In genomic region chr8:122274651-122275391, GRCm38 (mm10) we compare ENCODE assay signal across 21 mouse cellular contexts. TPM values are rescaled to one million over a fixed set of nuclear protein-coding genes. Genes with fewer than 3 reads are reported as not detected.
DNase-seq lines count a peak whose midpoint lies in the region; ATAC-seq and TF ChIP-seq lines count a peak whose summit lies in the region.
"Had no signal": no experiment of that assay in that cellular context is flagged by ENCODE, and none has a peak within 500 bp of the region (broad histone marks: within the 10 kb centered on the region; RNA-seq: fewer than 3 reads in every experiment).

No protein-coding gene starts in this region.

- no peak overlapping the region for H3K27ac ChIP-seq in heart, embryonic 13.5 days (replicated peaks)
- no peak overlapping the region for H3K27ac ChIP-seq in MEL (ENCODE audit: control insufficient read depth, low read depth, low read length)
- peak overlapping the region; percentile 62 for H3K27ac ChIP-seq in liver, embryonic 13.5 days
- H3K27ac ChIP-seq: hindbrain, embryonic 10.5 days; left cerebral cortex, adult 2 months; limb, embryonic 12.5 days; lung, embryonic 15.5 days; midbrain, embryonic 15.5 days had no signal

- H3K9ac ChIP-seq in heart, embryonic 13.5 days, result peak overlapping the region; percentile 6; the same call in 1 of the 2 replicates
- H3K9ac ChIP-seq in MEL (ENCODE audit: control insufficient read depth, low read depth, low read length, poor library complexity, severe bottlenecking), result no peak overlapping the region
- peak overlapping the region; percentile 59 for H3K9ac ChIP-seq in liver, embryonic 13.5 days
- H3K9ac ChIP-seq: limb, embryonic 12.5 days; lung, embryonic 15.5 days; midbrain, embryonic 15.5 days had no signal

- no peaks in the 10 kb centered on the region for H3K79me2 ChIP-seq in MEL (ENCODE audit: control insufficient read depth, insufficient read depth, low read length, poor library complexity)

- no peak for TF ChIP-seq POLR2A in MEL (IDR thresholded peaks at IDR 0.05; ENCODE audit: control insufficient read depth in 1 of 2, insufficient read depth in 1 of 2, low read depth in 1 of 2, low read length in 2 of 2, poor library complexity in 1 of 2)

- TF ChIP-seq EP300 in MEL (IDR thresholded peaks at IDR 0.05; ENCODE audit: low read depth in 1 of 2, low read length in 2 of 2), result no peak

- H3K4me2 ChIP-seq in heart, embryonic 13.5 days, result no peak overlapping the region
- H3K4me2 ChIP-seq in liver, embryonic 13.5 days, result no peak overlapping the region; the same call in 1 of the 2 replicates
- H3K4me2 ChIP-seq: limb, embryonic 12.5 days; lung, embryonic 15.5 days; midbrain, embryonic 15.5 days had no signal

- no peak; the same call in 1 of the 2 replicates for ATAC-seq in heart, embryonic 13.5 days (ENCODE audit: extremely low read depth, insufficient number of reproducible peaks, low FRiP score, low TSS enrichment)
- ATAC-seq in liver, embryonic 13.5 days (ENCODE audit: low read depth), result no peak
- ATAC-seq in monocyte, adult 5-6 weeks (replicated peaks; ENCODE audit: insufficient number of reproducible peaks, low FRiP score, low TSS enrichment, poor library complexity, severe bottlenecking), result no peak
- ATAC-seq: CD4-positive, CD25-positive, alpha-beta regulatory T cell, adult 4 months; forebrain, embryonic 16.5 days; midbrain, embryonic 15.5 days had no signal

- H3K4me3 ChIP-seq in heart, embryonic 13.5 days, result no peak overlapping the region
- H3K4me3 ChIP-seq in MEL (ENCODE audit: control insufficient read depth in 1 of 2, insufficient read depth in 1 of 2, low read depth in 2 of 2, low read length in 2 of 2), result no peak overlapping the region
- no peak overlapping the region for H3K4me3 ChIP-seq in liver, embryonic 13.5 days (replicated peaks)
- H3K4me3 ChIP-seq: hindbrain, embryonic 10.5 days; left cerebral cortex, adult 2 months; limb, embryonic 12.5 days; lung, embryonic 15.5 days; midbrain, embryonic 15.5 days had no signal

- no peak for TF ChIP-seq RAD21 in MEL (IDR thresholded peaks at IDR 0.05; ENCODE audit: low read depth, low read length)

- DNase-seq in heart, adult 11 months, result no peak
- DNase-seq in 416B (ENCODE audit: low read depth) (peak; percentile 92), MEL (ENCODE audit: low read depth, low spot score) (no peak)
- DNase-seq in liver, embryonic 13.5 days, result no peak
- DNase-seq in cerebellum, adult 9-11 months, result no peak
- DNase-seq: cerebellum, postnatal 36 days; kidney, adult 18-20 months; kidney, postnatal 25 days; right cerebral cortex, adult 18-20 months; spleen, adult 18-20 months; thymus, adult 18-20 months had no signal

- no peaks in the 10 kb centered on the region for H3K9me3 ChIP-seq in heart, embryonic 13.5 days
- H3K9me3 ChIP-seq in MEL (replicated peaks; ENCODE audit: insufficient read depth, low read length), result no peaks in the 10 kb centered on the region
- no peaks in the 10 kb centered on the region for H3K9me3 ChIP-seq in liver, embryonic 13.5 days (replicated peaks)
- H3K9me3 ChIP-seq: G1E; hindbrain, embryonic 10.5 days; limb, embryonic 12.5 days; lung, embryonic 15.5 days; midbrain, embryonic 15.5 days had no signal

- no peaks in the 10 kb centered on the region for H3K36me3 ChIP-seq in heart, embryonic 13.5 days
- peaks cover 0 to 3% of the 10 kb centered on the region in 2 experiments; a peak in 2 of 4 replicates for H3K36me3 ChIP-seq in MEL (ENCODE audit: control insufficient read depth in 1 of 2, insufficient read depth in 2 of 2, low read length in 2 of 2)
- no peaks in the 10 kb centered on the region for H3K36me3 ChIP-seq in liver, embryonic 13.5 days
- H3K36me3 ChIP-seq: G1E; hindbrain, embryonic 10.5 days; limb, embryonic 12.5 days; lung, embryonic 15.5 days; midbrain, embryonic 15.5 days had no signal

- H3K27me3 ChIP-seq in heart, embryonic 13.5 days (replicated peaks), result peaks cover 19% of the 10 kb centered on the region
- H3K27me3 ChIP-seq in MEL (ENCODE audit: control insufficient read depth in 1 of 2, insufficient read depth in 2 of 2, low read length in 2 of 2), result no peaks in the 10 kb centered on the region
- peaks cover 18% of the 10 kb centered on the region for H3K27me3 ChIP-seq in liver, embryonic 13.5 days

- TF ChIP-seq CTCF in MEL (IDR thresholded peaks at IDR 0.05 in 2 of 3, conservative IDR thresholded peaks at IDR 0.05 in 1 of 3; ENCODE audit: control insufficient read depth in 1 of 3, insufficient read depth in 1 of 3, low read depth in 2 of 3, low read length in 3 of 3, poor library complexity in 1 of 3, severe bottlenecking in 1 of 3), result no peak

- peaks cover 24% of the 10 kb centered on the region for H3K4me1 ChIP-seq in heart, embryonic 13.5 days
- peaks cover 0 to 22% of the 10 kb centered on the region in 2 experiments; a peak in 3 of 4 replicates for H3K4me1 ChIP-seq in MEL (ENCODE audit: control insufficient read depth in 1 of 2, insufficient read depth in 2 of 2, low read length in 2 of 2)
- peaks cover 71% of the 10 kb centered on the region for H3K4me1 ChIP-seq in liver, embryonic 13.5 days (replicated peaks)
- H3K4me1 ChIP-seq: lung, embryonic 15.5 days had no signal

- WGBS in heart, embryonic 13.5 days, result 61% methylated on average over 11 of the region's 11 CpGs
- WGBS in liver, embryonic 13.5 days (ENCODE audit: insufficient replicate concordance), result 56% methylated on average over 11 of the region's 11 CpGs

TF ChIP-seq in MEL, 35 proteins besides CTCF, POLR2A, EP300 and RAD21:
- TF ChIP-seq MAZ (IDR thresholded peaks at IDR 0.05; ENCODE audit: low read depth, low read length) (peak; percentile 66; the same call in 1 of the 2 replicates), ETS1 (IDR thresholded peaks at IDR 0.05; ENCODE audit: low read depth, low read length) (0 out of 2 replicates have a peak, but pooled peaks have one; percentile 20), UBTF (IDR thresholded peaks at IDR 0.05; ENCODE audit: borderline replicate concordance, insufficient read depth, low read depth, low read length) (no peak)

RNA-seq across cellular contexts. Expression of gene Zfpm1, which starts 7.1 kb away (rescaled TPM):
- 3.8 TPM in 2 replicates for polyA plus RNA-seq in heart, embryonic 13.5 days (2015; fragmentation: Nextera tagmentation; extraction: Ambion mirVana)
- 104 and 133 TPM in 2 replicates for total RNA-seq in MEL (2012; rRNA removed)
- 100 to 1,000 TPM; 260 to 343 TPM for polyA plus RNA-seq in MEL (2012; ENCODE audit: insufficient read depth in 1 of 2, insufficient read length in 2 of 2, low read depth in 1 of 2, low replicate concordance in 2 of 2, missing spikeins in 1 of 2)
- 10.0 and 11.7 TPM in 2 replicates for polyA plus RNA-seq in liver, embryonic 13.5 days (2015; fragmentation: Nextera tagmentation; extraction: Ambion mirVana)
- 7.9 to 23.3 TPM (median 10.3 TPM) in 3 replicates for total RNA-seq in monocyte, adult 5-6 weeks (2017)

Comparison
In these comparisons a context has a peak if more than half of its experiments do, and no peak if none do; other contexts are left out.
1. RNA of gene Zfpm1, which starts 7.1 kb away (polyA plus RNA-seq): 260 to 343 TPM in MEL; 10.0 to 11.7 TPM in liver, embryonic 13.5 days and 3.8 TPM in heart, embryonic 13.5 days; every median in the first group is over 10 times any median in the second.